Mouse (Mus musculus): ENCODE data around the gene Sfrp4. TPM values are rescaled to one million over a fixed set of nuclear protein-coding genes. Genes with fewer than 3 reads are reported as not detected.

Sfrp4 gene
- polyA plus RNA-seq, 1 experiment from 2014 or later, result 5.2 TPM

DNA sequence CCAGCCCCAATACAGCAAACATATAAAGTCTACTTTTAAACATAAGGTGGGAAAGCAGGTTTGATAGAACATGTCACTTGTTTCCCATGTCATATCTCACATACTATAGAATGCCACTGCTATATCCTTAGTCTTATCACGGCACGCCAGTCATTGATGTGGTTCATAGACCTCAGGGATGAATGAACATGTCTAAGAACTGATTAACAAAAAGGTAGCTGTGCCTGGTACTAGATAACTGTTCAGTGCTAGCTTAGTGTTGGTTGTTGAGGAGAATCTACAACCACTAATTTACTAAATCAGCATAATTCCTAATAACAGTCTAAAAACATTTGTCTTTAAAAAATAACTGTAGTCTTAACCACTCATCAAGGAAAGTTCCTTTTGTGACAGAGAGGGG lies 26.9 kb downstream of the Sfrp4 start:
- Histone ChIP-seq H3K4me1 (ENCODE audit: control insufficient read depth, insufficient read depth, low read length) (no peaks in the 10 kb centered on the region), H3K27ac (ENCODE audit: low read length) (no peak overlapping the region), H3K27me3 (ENCODE audit: control insufficient read depth, insufficient read depth, low read length) (no peaks in the 10 kb centered on the region), H3K9ac (replicated peaks; ENCODE audit: low read depth, low read length) (no peak overlapping the region), H3K4me3 (ENCODE audit: low read depth, low read length) (no peak overlapping the region), H3K9me3 (ENCODE audit: control insufficient read depth, low read depth, low read length) (no peaks in the 10 kb centered on the region), H3K4me2 (replicated peaks; ENCODE audit: low read depth, low read length) (no peak overlapping the region), H3K36me3 (ENCODE audit: control insufficient read depth, insufficient read depth, low read length) (no peaks in the 10 kb centered on the region)
- ATAC-seq (ENCODE audit: insufficient number of reproducible peaks, insufficient read depth, low FRiP score, low read depth), result no peak
- 99% methylated on average over 2 of the region's 2 CpGs for WGBS

- no peak overlapping the region for H3K9ac ChIP-seq (replicated peaks; ENCODE audit: low read depth, low read length)
- no peak overlapping the region for H3K4me2 ChIP-seq (replicated peaks; ENCODE audit: low read depth, low read length)
- no peak overlapping the region for H3K4me3 ChIP-seq (ENCODE audit: low read depth, low read length)
- no peaks in the 10 kb centered on the region for H3K36me3 ChIP-seq (ENCODE audit: control insufficient read depth, insufficient read depth, low read length)
- no peak for ATAC-seq (ENCODE audit: insufficient number of reproducible peaks, insufficient read depth, low FRiP score, low read depth)
- no peaks in the 10 kb centered on the region for H3K4me1 ChIP-seq (ENCODE audit: control insufficient read depth, insufficient read depth, low read length)
- no peak overlapping the region for H3K27ac ChIP-seq (ENCODE audit: low read length)
- no peaks in the 10 kb centered on the region for H3K27me3 ChIP-seq (ENCODE audit: control insufficient read depth, insufficient read depth, low read length)
- no peaks in the 10 kb centered on the region for H3K9me3 ChIP-seq (ENCODE audit: control insufficient read depth, low read depth, low read length)
- 90% methylated on average over 2 of the region's 2 CpGs for WGBS
Measured at GRCm38 (mm10) chr13:19652405-19652804, 29.5 kb downstream of the Sfrp4 start.

- Histone ChIP-seq H3K27me3 (ENCODE audit: control insufficient read depth, insufficient read depth, low read length) (no peaks in the 10 kb centered on the region), H3K27ac (ENCODE audit: low read length) (no peak overlapping the region), H3K9ac (replicated peaks; ENCODE audit: low read depth, low read length) (no peak overlapping the region), H3K9me3 (ENCODE audit: control insufficient read depth, low read depth, low read length) (no peaks in the 10 kb centered on the region), H3K4me1 (ENCODE audit: control insufficient read depth, insufficient read depth, low read length) (no peaks in the 10 kb centered on the region), H3K36me3 (ENCODE audit: control insufficient read depth, insufficient read depth, low read length) (no peaks in the 10 kb centered on the region), H3K4me3 (ENCODE audit: low read depth, low read length) (no peak overlapping the region), H3K4me2 (replicated peaks; ENCODE audit: low read depth, low read length) (no peak overlapping the region)
- 84% methylated on average over 4 of the region's 4 CpGs for WGBS
- no peak for ATAC-seq (ENCODE audit: insufficient number of reproducible peaks, insufficient read depth, low FRiP score, low read depth)
Measured at GRCm38 (mm10) chr13:19668355-19669140, 45.6 kb downstream of the Sfrp4 start.

DNA sequence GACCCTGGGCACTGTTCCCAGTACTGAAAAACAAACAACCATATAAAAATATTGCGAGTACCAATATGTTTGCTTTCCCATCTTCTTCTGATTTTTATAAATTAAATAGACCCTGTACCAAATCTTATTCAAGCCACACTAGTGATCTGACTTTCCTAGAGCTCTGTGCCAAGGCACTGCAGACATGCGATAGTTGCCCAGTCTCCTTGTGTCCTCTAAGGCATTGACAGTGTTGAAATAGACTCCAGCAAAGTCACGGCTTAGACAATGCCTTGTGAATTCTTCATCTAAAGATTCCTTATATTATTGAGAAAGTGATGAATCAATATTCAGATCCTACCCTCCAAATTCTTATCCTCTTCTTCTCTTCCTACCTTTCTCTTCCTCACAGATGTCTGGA lies 51.1 kb downstream of the Sfrp4 start:
- Histone ChIP-seq H3K27ac (ENCODE audit: low read length) (no peak overlapping the region), H3K9me3 (ENCODE audit: control insufficient read depth, low read depth, low read length) (no peaks in the 10 kb centered on the region), H3K9ac (replicated peaks; ENCODE audit: low read depth, low read length) (no peak overlapping the region), H3K4me1 (ENCODE audit: control insufficient read depth, insufficient read depth, low read length) (no peaks in the 10 kb centered on the region), H3K4me2 (replicated peaks; ENCODE audit: low read depth, low read length) (no peak overlapping the region), H3K27me3 (ENCODE audit: control insufficient read depth, insufficient read depth, low read length) (no peaks in the 10 kb centered on the region), H3K36me3 (ENCODE audit: control insufficient read depth, insufficient read depth, low read length) (no peaks in the 10 kb centered on the region), H3K4me3 (ENCODE audit: low read depth, low read length) (no peak overlapping the region)
- ATAC-seq (ENCODE audit: insufficient number of reproducible peaks, insufficient read depth, low FRiP score, low read depth), result no peak
- WGBS, result 87% methylated on average over 3 of the region's 3 CpGs

GRCm38 (mm10) chr13:19674601-19675000 lies 51.7 kb downstream of the Sfrp4 start:
- H3K9ac ChIP-seq (replicated peaks; ENCODE audit: low read depth, low read length), result no peak overlapping the region
- H3K4me2 ChIP-seq (replicated peaks; ENCODE audit: low read depth, low read length), result no peak overlapping the region
- H3K27ac ChIP-seq (ENCODE audit: low read length), result no peak overlapping the region
- H3K27me3 ChIP-seq (ENCODE audit: control insufficient read depth, insufficient read depth, low read length), result no peaks in the 10 kb centered on the region
- no peaks in the 10 kb centered on the region for H3K9me3 ChIP-seq (ENCODE audit: control insufficient read depth, low read depth, low read length)
- H3K4me3 ChIP-seq (ENCODE audit: low read depth, low read length), result no peak overlapping the region
- no peaks in the 10 kb centered on the region for H3K36me3 ChIP-seq (ENCODE audit: control insufficient read depth, insufficient read depth, low read length)
- no peak for ATAC-seq (ENCODE audit: insufficient number of reproducible peaks, insufficient read depth, low FRiP score, low read depth)
- no peaks in the 10 kb centered on the region for H3K4me1 ChIP-seq (ENCODE audit: control insufficient read depth, insufficient read depth, low read length)

Other genes with a start within 250 kb of the Sfrp4 start
- 115 and 116 TPM in 2 replicates for gene Stard3nl, start 227.3 kb upstream of the Sfrp4 start, polyA plus RNA-seq (2014; fragmentation: Nextera tagmentation; extraction: Ambion mirVana)
- 20.8 and 21.2 TPM in 2 replicates for gene Epdr1, start 3.2 kb upstream of the Sfrp4 start, polyA plus RNA-seq (2014; fragmentation: Nextera tagmentation; extraction: Ambion mirVana)
- gene Nme8, start 74.7 kb downstream of the Sfrp4 start, polyA plus RNA-seq (2014; fragmentation: Nextera tagmentation; extraction: Ambion mirVana), result 0.16 TPM in 1 of 2 replicates, not detected in the other
- 0.46 and 0.71 TPM in 2 replicates for gene Gpr141, start 201.2 kb downstream of the Sfrp4 start, polyA plus RNA-seq (2014; fragmentation: Nextera tagmentation; extraction: Ambion mirVana)

Data from stomach, embryonic 14.5 days (tissue).